Mouse (Mus musculus) cerebellum, adult 9-10 months (tissue): ENCODE results near the gene Egfl7.

Experiments
- DNase-seq: peaks from one replicate; pipeline ENCODE4 v3.0.0; 2022

The Egfl7 gene

DNA sequence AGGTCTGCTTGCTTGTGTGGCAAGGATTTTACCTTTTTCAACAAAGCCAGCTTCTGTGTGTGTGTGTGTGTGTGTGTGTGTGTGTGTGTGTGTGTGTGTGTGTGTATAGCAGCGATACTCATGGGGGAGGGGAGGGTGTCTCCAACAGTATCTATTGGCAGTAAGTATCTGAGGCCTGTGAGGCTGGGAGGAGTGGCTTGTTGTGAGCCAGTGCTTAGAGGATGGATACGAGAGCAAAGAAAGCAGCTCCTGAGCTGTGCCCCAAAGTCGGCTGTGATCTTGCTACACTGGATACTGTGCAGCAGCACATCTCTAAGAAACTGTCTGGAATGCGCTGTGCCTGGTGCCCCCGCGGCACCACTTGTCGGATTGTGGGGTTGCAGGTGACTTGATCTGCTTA is 38.1 kb downstream of the Egfl7 start:
- DNase-seq: no peak

DNA sequence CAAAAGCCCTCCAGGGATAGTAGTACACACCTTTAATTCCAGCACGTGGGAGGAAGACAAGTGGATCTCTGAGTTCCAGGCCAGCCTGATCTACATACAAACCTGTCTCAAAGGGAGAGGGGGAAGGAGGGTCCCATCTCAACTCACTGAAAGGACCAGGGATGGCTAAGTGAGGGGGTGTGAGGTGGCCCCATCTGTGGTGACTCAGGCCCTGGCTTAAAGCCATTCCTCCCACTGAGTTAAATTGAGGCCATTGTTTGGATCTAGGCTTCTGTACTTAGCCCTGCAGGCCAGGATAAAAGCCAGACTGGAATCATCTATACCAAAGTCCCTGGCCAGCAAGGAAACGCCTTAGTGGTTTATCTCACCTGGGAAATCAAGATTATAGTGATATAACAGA is 41.4 kb downstream of the Egfl7 start:
- no peak for DNase-seq

GRCm38 (mm10) chr2:26622984-26623383 is 43.2 kb downstream of the Egfl7 start:
- no peak for DNase-seq

DNA sequence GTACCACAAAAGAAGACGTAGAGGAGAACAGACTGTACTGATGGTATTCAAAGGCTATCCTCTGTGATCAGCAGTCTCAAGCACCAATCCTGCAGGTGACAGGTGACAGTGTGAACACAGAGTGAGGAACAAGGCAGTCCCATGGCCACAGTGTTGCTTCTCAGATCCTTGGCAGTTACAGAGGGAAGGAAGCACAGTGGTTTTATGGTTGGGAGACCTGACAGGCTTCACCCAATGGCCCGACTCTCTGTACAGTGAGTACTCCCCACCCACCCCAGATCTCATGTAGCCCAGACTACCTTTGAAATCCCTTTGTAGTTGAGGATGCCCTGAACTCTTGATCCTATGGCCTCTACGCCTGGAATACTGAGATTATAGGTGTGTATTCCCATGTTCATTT is 45.6 kb downstream of the Egfl7 start:
- DNase-seq: no peak

DNA sequence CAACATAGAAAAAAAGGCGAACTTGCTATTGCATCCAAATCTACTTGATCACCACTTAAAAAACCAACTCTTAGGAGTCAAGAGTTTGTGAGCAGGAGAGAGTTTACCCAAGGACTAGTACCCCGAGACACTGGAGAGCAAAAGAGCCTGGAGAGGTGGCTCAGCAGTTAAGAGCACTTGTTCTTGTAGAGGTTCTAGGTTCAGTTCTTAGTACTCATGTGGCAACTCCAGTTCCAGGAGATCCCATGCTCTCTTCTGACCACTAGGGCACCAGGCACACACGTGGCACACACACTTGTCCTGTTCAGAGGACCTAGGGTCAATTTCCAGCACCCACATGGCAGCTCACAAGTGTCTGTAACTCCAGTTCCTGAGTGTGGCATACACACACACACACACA is 46.3 kb downstream of the Egfl7 start:
- DNase-seq: no peak

- DNase-seq: peak; percentile 91
Measured at GRCm38 (mm10) chr2:26627921-26628739, 48.3 kb downstream of the Egfl7 start, which contains the start of gene Fam69b. TSS of gene Fam69b (plus strand) at chr2:26628457.

GRCm38 (mm10) chr2:26628792-26629437 is 49.1 kb downstream of the Egfl7 start:
- peak; percentile 46 for DNase-seq

- no peak for DNase-seq
Measured at GRCm38 (mm10) chr2:26632541-26633395, 53.0 kb downstream of the Egfl7 start.

GRCm38 (mm10) chr2:26633953-26634530 is 54.2 kb downstream of the Egfl7 start:
- no peak for DNase-seq

- DNase-seq: no peak
Measured at GRCm38 (mm10) chr2:26634629-26635488, 55.0 kb downstream of the Egfl7 start.

GRCm38 (mm10) chr2:26635489-26636324 is 55.9 kb downstream of the Egfl7 start:
- peak; percentile 23 for DNase-seq

- DNase-seq: no peak
Measured at GRCm38 (mm10) chr2:26636325-26636635, 56.5 kb downstream of the Egfl7 start.

DNA sequence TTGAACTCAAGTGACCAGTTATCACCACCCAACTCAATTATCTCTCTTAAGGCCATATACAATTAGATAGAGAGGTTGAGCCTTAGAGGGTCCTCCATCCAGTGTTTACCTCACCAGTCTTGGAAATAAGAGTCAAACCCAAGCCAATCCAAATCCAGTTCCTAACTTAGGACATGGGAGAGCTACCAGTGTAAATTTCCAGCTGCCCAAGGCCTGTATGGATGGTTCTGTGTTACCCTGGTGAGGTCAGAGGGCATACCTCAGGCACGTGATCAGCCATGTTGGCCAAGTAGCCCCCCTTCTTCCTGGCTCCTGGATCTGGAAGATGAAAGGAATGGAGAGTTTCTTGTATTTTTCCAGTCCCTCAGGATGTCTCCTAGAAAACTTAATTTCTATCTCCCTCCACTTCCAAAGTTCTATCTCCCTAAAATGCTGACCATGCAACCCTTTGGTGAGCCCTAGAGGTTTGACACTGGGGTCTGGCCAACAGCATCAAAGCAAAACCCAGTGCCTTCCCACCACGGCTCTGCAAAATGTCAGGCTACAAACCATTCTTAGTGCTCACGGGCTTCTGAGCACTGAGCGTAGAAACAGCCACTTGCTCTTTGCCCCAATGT is 57.6 kb downstream of the Egfl7 start:
- no peak for DNase-seq

DNA sequence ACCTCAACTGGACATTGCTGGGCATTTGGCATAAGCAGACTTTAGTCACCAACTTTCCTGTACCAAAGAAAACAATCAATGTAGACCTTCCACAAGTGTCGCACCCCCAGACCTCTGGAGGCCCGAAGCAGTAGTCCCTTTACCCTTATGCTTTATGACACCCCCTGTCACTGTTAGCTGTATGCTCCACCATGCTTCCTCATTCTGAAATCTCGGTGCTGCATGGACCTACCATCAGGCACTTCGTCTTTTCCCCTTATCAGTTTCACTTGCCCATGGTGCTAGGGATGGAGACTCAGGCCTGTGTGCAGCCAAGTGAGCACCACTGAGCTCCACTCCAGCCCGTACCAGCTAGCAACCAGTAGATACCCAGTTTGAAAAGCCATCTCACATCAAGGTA is 58.2 kb downstream of the Egfl7 start:
- no peak for DNase-seq

DNA sequence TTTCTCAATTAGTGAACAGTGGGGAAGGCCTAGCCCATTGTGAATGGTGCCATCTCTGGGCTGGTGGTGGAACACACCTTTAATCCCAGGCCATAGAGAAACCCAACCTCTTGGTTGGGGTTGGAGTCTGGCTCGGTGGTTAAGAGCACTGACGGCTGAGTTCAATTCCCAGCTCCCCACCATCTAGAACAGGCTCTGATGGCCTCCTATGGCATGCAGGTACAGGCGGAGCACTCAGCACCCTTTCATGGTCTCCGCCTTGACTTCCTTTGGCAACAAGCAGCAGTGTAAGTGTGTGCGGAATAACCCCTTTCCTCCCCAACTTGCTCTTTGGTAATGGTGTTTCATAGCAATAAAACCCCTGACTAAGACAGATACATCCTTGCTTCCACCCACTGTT is 58.8 kb downstream of the Egfl7 start:
- peak; percentile 20 for DNase-seq

DNA sequence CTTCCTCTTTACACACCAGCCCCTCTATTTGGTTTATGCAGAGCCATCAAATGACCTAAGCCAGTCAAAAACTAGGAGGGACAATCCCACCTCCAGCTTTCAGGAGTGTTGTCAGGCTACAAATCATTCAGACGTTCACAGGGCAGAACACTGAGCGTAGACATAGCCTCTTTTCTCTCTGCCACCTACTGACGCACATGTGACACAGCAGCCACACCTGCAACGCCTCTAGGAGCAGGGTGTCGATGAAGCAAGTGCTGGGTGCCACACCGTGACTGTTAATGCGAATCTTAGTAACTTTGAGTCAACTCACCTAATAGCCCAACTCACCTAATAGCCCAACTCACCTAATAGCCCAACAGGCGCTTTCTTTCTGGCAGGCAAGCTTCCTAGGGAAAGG is 59.3 kb downstream of the Egfl7 start:
- peak; percentile 28 for DNase-seq

DNA sequence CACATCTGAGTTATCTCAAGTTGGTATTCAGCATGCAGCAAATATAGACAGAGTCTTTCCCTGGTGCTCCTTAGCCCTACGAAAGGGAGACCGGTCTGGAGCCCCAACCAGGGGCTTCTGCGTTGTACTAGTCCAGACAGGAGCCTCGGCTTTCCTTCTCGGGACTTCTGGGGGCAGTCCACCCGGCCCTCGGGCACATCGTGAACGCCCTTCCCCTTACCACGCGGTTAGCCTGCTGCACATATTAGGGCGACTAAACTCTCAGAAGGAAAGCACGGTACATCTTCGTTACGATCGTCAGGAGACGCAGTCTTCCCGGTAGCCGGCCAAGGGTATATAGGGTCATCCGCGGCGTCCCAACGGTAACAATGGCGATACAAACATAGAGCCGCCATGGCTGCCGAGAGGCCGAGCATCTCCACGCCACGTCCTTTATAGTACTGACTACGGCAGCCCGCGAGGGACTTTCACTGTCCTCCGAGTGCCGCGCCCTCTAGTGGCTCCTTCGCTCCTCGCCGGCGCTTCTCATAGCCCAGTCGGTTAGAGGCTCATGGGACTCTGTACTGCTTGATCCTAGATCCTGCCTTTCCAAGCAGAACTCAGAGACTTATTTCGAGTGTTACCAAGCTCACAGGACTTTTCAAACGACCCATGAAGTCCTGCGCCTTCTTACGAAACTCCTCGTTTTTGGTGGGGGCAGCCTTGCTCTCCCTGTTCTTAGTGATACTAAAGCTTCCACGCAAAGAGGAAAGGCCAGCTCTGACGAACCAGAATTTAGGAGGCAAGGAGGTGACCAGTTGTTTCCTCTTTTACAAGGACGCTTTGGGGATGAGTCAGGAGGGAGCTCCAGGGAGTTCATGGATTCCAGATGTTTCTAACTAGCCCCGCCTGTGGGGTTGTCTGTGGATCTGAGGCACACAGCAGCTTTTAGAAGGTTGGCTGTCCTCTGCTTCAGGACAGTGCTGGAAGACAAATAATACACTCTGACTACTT is 60.3 kb downstream of the Egfl7 start:
- DNase-seq: peak; percentile 97

GRCm38 (mm10) chr2:26641006-26641647 is 61.3 kb downstream of the Egfl7 start:
- DNase-seq: no peak
